In genomic region chr7:128266056-128266455, GRCm38 (mm10) we compare ENCODE assay signal across 20 mouse cellular contexts. TPM values are rescaled to one million over a fixed set of nuclear protein-coding genes. Genes with fewer than 3 reads are reported as not detected.
"Had no signal": no experiment of that assay in that cellular context is flagged by ENCODE, and none has a peak within 500 bp of the region (broad histone marks: within the 10 kb centered on the region; RNA-seq: fewer than 3 reads in every experiment).

No protein-coding gene starts in this region.

- H3K9me3 ChIP-seq: midbrain, embryonic 10.5 days; midbrain, embryonic 12.5 days; neural tube, embryonic 13.5 days; neural tube, embryonic 15.5 days had no signal

- H3K4me1 ChIP-seq: midbrain, embryonic 12.5 days; neural tube, embryonic 13.5 days; neural tube, embryonic 15.5 days had no signal

- H3K9ac ChIP-seq: lung, embryonic 14.5 days; midbrain, embryonic 12.5 days; neural tube, embryonic 13.5 days; neural tube, embryonic 15.5 days had no signal

- DNase-seq: lung, embryonic 14.5 days; lung, postnatal 10 days; midbrain, embryonic 14.5 days; retina, postnatal 1 day; right cerebral cortex, adult 18-20 months; right cerebral cortex, postnatal 25 days; right cerebral cortex, postnatal 4 days; spleen, adult 18-20 months; thymus, adult 18-20 months; thymus, postnatal 14 days; thymus, postnatal 36 days had no signal

- H3K36me3 ChIP-seq: neural tube, embryonic 15.5 days had no signal

- H3K4me2 ChIP-seq: lung, embryonic 14.5 days; midbrain, embryonic 12.5 days; neural tube, embryonic 13.5 days; neural tube, embryonic 15.5 days had no signal

- ATAC-seq: midbrain, embryonic 16.5 days had no signal

- H3K4me3 ChIP-seq: midbrain, embryonic 10.5 days; midbrain, embryonic 12.5 days; myocyte; neural tube, embryonic 13.5 days; neural tube, embryonic 15.5 days had no signal

- H3K27ac ChIP-seq: midbrain, embryonic 10.5 days; midbrain, embryonic 12.5 days; neural tube, embryonic 13.5 days; neural tube, embryonic 15.5 days had no signal

- H3K27me3 ChIP-seq: midbrain, embryonic 12.5 days; neural tube, embryonic 13.5 days; neural tube, embryonic 15.5 days had no signal

RNA-seq across cellular contexts. Expression of gene Slc5a2, which starts 0.6 kb away (rescaled TPM):
- polyA plus RNA-seq: lung, embryonic 16.5 days; midbrain, embryonic 12.5 days; midbrain, embryonic 14.5 days; midbrain, embryonic 16.5 days; myocyte; neural tube, embryonic 13.5 days; small intestine, adult 2 months; thymus, postnatal 0 days had no signal
